ENCODE assay signal across 19 mouse cellular contexts in genomic region chr8:127814785-127815523, GRCm38 (mm10).
DNase-seq lines count a peak whose midpoint lies in the region; ATAC-seq and TF ChIP-seq lines count a peak whose summit lies in the region.
"Had no signal": no experiment of that assay in that cellular context is flagged by ENCODE, and none has a peak within 500 bp of the region (broad histone marks: within the 10 kb centered on the region; RNA-seq: fewer than 3 reads in every experiment).

No protein-coding gene starts in this region.

- TF ChIP-seq POLR2A in bone marrow macrophage, adult 2 months (IDR thresholded peaks at IDR 0.05; ENCODE audit: borderline replicate concordance, low read depth, low read length), result no peak

- H3K27ac ChIP-seq in lung, embryonic 16.5 days (ENCODE audit: low read length), result no peak overlapping the region
- H3K27ac ChIP-seq in bone marrow macrophage, adult 2 months (ENCODE audit: insufficient read depth, low read depth, low read length), result peak overlapping the region; percentile 72
- H3K27ac ChIP-seq: heart, embryonic 10.5 days; liver, embryonic 13.5 days had no signal

- no peak overlapping the region for H3K4me3 ChIP-seq in lung, embryonic 16.5 days (ENCODE audit: low read length)
- H3K4me3 ChIP-seq in bone marrow macrophage, adult 2 months (ENCODE audit: insufficient read depth, low read length), result no peak overlapping the region
- H3K4me3 ChIP-seq: heart, embryonic 10.5 days; liver, embryonic 13.5 days; megakaryocyte, embryonic 14.5 days had no signal

- no peaks in the 10 kb centered on the region for H3K9me3 ChIP-seq in lung, embryonic 16.5 days (ENCODE audit: control insufficient read depth, low read length)
- H3K9me3 ChIP-seq: heart, embryonic 10.5 days; liver, embryonic 13.5 days; megakaryocyte, embryonic 14.5 days had no signal

- ATAC-seq in lung, embryonic 16.5 days (ENCODE audit: low read depth), result 0 out of 2 replicates have a peak, but pooled peaks have one; percentile 7
- peak; percentile 93 for ATAC-seq in monocyte, adult 5-6 weeks (replicated peaks; ENCODE audit: insufficient number of reproducible peaks, low FRiP score, low TSS enrichment, poor library complexity, severe bottlenecking)
- no peak for ATAC-seq in erythroid progenitor cell, adult 5-6 weeks (replicated peaks; ENCODE audit: low FRiP score, poor library complexity, severe bottlenecking)
- ATAC-seq: forebrain, postnatal 0 days; intestine, embryonic 16.5 days had no signal

- no peaks in the 10 kb centered on the region for H3K36me3 ChIP-seq in lung, embryonic 16.5 days (ENCODE audit: control insufficient read depth, insufficient read depth, low read length)
- H3K36me3 ChIP-seq: heart, embryonic 10.5 days; liver, embryonic 13.5 days had no signal

- TF ChIP-seq CTCF in bone marrow macrophage, adult 2 months (IDR thresholded peaks at IDR 0.05; ENCODE audit: low read depth, low read length), result no peak

- WGBS in lung, embryonic 16.5 days, result 69% methylated on average over 9 of the region's 9 CpGs

- no peak overlapping the region for H3K4me2 ChIP-seq in lung, embryonic 16.5 days (ENCODE audit: low read depth, low read length)
- H3K4me2 ChIP-seq: liver, embryonic 13.5 days had no signal

- no peaks in the 10 kb centered on the region for H3K4me1 ChIP-seq in lung, embryonic 16.5 days (replicated peaks; ENCODE audit: control insufficient read depth, insufficient read depth, low read length)
- H3K4me1 ChIP-seq in bone marrow macrophage, adult 2 months (ENCODE audit: control insufficient read depth, insufficient read depth, low read length), result peaks cover 18% of the 10 kb centered on the region
- H3K4me1 ChIP-seq: heart, embryonic 10.5 days; liver, embryonic 13.5 days; megakaryocyte, embryonic 14.5 days had no signal

- DNase-seq in lung, adult 18-20 months, result no peak
- peak; percentile 14 to 27 for DNase-seq in thymus, postnatal 36 days
- no peak for DNase-seq in left cerebral cortex, adult 9 months (ENCODE audit: low spot score in 2 of 2)
- DNase-seq in cerebellum, adult 11 months, result no peak
- DNase-seq: cerebellum, adult 2 months; forebrain, postnatal 0 days; gastrocnemius, postnatal 10 days; heart, postnatal 36 days; kidney, postnatal 10 days; layer of hippocampus, adult 9-11 months; left cerebral cortex, postnatal 4 days; liver, embryonic 13.5 days had no signal

- no peaks in the 10 kb centered on the region for H3K27me3 ChIP-seq in lung, embryonic 16.5 days (ENCODE audit: control insufficient read depth, insufficient read depth, low read depth, low read length)
- H3K27me3 ChIP-seq: liver, embryonic 13.5 days; megakaryocyte, embryonic 14.5 days had no signal

- H3K9ac ChIP-seq in lung, embryonic 16.5 days (ENCODE audit: low read length), result no peak overlapping the region
- H3K9ac ChIP-seq: forebrain, postnatal 0 days; liver, embryonic 13.5 days had no signal

Comparison
In these comparisons a context has a peak if more than half of its experiments do, and no peak if none do; other contexts are left out.
1. DNase-seq: peak in thymus, postnatal 36 days (2 of 2); none in lung, adult 18-20 months (0 of 2), left cerebral cortex, adult 9 months (0 of 2) and cerebellum, adult 11 months (single experiment).